Mouse (Mus musculus) bone marrow macrophage, adult 2 months (primary cell): ENCODE measurements at regions not wholly inside any gene's neighbourhood (a gene's known extent, or its start where the extent isn't known, plus 50 kb on each side); places are given as distances from the start of the nearest gene placed in this dataset.

Experiments used
- H3K27ac ChIP-seq: 2 replicates; pipeline ENCODE4 v1.5.1; 2012; ENCODE audit warnings: low read depth, low read length; ENCODE audit not compliant: insufficient read depth
- H3K4me1 ChIP-seq: 2 replicates; pipeline ENCODE4 v1.6.1; 2012; ENCODE audit warnings: low read length; ENCODE audit not compliant: control insufficient read depth, insufficient read depth
- H3K4me3 ChIP-seq: 2 replicates; pipeline ENCODE4 v1.5.1; 2012; ENCODE audit warnings: mild to moderate bottlenecking, low read length, moderate library complexity; ENCODE audit not compliant: insufficient read depth
- CTCF ChIP-seq: IDR thresholded peaks from 2 replicates; pipeline ENCODE4 v1.5.1; 2012; ENCODE audit warnings: low read depth, mild to moderate bottlenecking, low read length, moderate library complexity
- POLR2A ChIP-seq: IDR thresholded peaks from 2 replicates; pipeline ENCODE4 v1.6.1; 2012; ENCODE audit warnings: mild to moderate bottlenecking, low read depth, low read length, borderline replicate concordance

DNA sequence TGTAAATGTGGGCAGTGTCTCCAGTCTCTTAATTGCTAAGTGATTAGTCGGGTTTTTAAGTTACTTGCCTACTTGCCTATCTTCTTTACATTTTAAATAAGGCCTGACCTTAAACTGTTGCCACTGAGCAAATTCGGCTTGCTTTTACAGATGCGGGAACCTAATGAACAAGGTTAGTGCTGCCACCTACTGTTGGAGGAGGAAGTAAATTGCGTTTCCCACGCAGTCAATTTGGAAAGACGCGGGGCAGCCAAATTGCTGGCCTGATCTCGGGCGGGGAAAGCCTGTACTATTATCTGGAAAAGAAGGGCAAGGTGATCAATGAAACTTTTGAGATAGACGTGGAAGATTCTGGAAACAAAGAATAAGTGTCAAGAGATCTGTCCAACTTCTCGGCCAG lies 79.5 kb upstream of the Slc38a4 start:
- Histone ChIP-seq H3K4me1 (no peaks in the 10 kb centered on the region), H3K4me3 (no peak overlapping the region), H3K27ac (no peak overlapping the region)
- TF ChIP-seq CTCF (peak; percentile 29; the same call in 1 of the 2 replicates), POLR2A (no peak)

DNA sequence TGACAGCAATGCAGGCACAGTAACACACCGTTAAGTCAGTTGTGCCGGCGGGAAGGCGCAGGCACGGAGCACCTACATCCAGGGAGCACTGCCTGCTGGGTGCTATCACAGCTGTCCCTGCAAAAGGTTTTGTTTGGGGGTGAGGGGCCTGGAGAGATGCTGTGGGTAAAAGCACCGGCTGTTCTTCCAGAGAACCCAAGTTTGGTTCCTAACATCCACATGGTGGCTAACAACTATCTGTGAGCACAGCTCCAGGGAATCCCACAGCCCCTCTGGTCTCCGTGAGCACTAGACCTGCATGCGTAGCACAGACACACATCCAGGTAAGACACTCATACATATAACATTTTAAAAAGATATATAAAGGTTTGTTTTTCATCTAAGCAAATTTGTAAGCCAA lies 72.0 kb upstream of the Slc38a4 start:
- Histone ChIP-seq H3K27ac (no peak overlapping the region), H3K4me3 (no peak overlapping the region), H3K4me1 (no peaks in the 10 kb centered on the region)
- TF ChIP-seq CTCF (no peak), POLR2A (no peak)

DNA sequence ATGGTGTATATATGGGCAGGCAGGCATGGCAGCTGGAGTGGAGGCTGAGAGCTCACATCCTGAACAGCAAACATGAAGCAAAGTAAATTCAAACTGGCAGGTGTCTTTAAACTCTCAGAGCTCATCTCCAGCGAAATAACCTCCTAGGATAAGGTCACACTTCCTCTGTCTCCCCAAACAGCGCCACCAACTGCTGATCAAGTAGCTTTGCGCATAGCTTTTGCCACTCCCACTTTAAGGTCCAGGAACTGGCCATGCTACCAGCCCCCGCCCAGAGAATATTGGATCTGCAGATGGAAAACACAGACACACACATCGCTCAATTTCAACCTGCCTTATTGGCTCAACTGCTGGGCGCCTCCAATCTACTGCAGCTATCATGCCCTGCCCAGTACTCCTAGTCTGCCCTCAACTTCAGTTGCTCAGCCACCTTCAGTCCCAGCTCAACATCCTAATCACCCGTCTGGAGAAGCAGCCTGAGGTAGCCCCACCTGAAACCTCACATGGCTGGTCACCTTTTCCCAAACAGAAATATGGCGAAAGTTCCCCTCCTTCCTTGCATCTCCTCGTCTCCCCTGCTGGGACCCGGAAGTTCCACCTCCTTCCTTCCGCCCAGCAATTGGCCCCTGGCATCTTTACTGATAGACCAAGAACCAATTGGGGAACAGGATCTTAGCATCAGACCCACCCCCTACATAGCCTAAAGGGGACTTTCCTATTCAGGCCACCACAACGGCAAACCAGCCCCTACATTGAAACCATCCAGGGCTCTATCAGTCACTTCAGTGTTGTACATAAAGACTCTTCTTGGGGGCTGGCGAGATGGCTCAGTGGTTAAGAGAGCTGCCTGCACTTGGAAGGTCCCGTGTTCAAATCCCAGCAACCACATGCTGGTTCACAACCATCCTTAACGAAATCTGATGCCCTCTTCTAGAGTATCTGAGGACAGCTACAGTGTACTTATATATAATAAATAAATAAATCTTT lies 70.4 kb upstream of the Slc38a4 start:
- Histone ChIP-seq H3K4me3 (no peak overlapping the region), H3K4me1 (no peaks in the 10 kb centered on the region), H3K27ac (no peak overlapping the region)
- TF ChIP-seq CTCF = no peak
- no peak for TF ChIP-seq POLR2A

DNA sequence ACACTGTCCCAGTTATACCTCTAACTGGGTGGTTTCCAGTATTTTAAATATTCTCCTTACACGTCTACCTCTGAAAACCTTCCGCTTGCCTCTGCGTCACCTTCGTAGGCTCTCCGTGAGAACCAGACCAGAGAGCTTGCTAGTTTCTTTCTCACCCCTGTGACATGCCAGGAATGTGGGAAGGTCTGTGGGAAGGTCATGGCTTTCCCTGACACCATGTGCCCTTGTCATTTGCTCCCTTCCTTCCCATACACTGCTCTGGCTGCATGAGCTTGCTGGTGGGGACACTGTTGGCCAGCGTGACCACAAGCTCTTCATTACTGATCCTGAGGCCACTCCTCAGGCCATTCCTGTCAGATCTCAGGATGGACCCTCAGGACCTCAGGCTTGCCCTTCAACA lies 66.5 kb upstream of the Slc38a4 start:
- Histone ChIP-seq H3K4me3 (no peak overlapping the region), H3K27ac (no peak overlapping the region), H3K4me1 (no peaks in the 10 kb centered on the region)
- no peak for TF ChIP-seq CTCF
- no peak for TF ChIP-seq POLR2A

DNA sequence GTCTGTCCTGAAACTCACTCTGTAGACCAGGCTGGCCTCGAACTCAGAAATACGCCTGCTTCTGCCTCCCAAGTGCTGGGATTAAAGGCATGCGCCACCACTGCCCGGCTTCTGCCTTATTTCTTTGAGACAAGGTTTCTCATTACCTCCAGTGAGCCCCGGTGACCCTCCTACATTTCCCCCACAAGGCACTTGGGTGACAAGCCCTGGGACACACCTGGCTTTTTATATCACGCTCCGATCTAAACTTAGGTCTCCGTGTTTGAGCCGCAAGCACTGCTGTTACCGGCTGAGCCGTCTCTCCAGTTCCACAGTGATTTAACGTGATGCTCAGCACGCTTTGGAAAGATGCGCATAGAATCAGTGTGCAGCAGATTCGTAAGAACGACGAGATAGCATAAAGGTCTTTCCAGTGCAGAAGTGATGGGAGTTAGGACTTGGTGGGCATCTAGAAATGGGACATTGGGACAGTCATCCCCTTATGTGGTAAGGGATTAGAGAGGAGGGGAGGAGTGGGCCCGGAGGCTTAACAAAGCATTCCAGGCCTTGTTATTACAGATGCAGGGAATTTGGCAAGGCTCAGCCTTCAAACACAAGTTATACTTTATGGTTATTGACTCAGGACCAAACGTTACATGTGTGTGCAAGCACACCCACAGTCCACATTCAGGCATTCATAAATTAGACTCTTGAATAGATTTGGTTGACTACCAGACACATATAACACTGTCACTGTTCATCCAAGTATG lies 56.9 kb upstream of the Slc38a4 start:
- H3K4me3 ChIP-seq = no peak overlapping the region
- no peak overlapping the region for H3K27ac ChIP-seq
- no peaks in the 10 kb centered on the region for H3K4me1 ChIP-seq
- no peak for TF ChIP-seq POLR2A
- TF ChIP-seq CTCF = no peak

DNA sequence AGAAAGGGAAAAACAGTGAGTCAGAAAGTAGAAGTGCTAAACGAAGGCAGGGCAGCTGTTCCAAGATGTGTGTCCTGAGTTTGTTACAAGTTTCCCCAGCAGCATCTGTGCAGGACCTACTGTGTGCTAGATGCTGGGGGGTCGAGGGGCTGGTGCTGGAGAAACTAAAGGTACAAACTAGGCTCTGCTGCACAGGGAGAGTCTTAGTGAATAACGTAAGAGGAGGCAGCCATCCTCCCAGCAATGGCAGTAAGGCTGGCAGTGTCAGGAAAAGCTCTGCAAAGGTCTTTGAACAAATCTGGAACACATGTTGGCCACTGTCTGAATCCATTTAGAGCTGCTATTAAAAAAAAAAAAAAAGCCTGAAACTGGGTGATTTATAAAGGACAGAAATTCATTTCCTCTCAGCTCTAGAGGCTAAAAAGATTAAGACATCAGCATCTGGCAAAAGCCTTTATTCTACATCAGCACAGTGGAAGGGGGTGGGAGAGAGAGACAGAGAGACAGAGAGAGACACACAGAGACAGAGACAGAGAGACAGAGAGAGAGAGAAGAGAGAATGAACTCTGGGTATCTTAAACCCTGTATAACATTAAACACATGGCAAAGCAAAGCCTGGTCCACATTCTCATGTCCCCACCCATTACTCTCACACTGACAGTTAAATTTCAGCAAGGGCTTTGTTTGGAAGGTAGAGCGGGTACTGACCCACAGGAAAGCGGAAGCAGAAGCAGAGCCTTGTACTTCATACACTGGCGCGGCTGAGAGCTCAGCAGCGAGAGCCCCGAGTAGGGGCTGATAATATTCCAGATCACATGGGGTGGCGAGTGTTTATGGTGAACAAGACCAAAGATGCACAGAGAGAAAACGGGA lies 55.8 kb upstream of the Slc38a4 start:
- no peak for TF ChIP-seq POLR2A
- TF ChIP-seq CTCF = no peak
- Histone ChIP-seq H3K4me3 (no peak overlapping the region), H3K27ac (no peak overlapping the region), H3K4me1 (no peaks in the 10 kb centered on the region)

DNA sequence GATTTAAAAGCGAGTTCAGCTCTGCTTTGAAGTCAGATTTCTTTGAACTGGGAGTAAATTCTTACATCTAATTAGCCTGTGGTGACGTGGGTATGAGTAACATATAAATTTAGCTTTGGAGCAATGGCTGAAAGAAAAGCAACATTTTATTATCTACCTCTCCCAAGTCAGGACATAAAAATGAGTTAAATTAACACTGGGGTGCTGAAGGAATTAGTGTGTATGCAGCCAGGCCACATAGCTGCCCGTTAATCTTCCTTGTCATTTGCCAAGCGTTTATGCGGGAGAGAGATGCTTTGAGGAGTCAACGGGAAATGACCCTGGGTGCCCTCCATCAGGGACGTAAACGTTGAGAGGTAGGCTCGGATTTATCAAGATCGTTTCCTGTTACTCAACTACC lies 52.0 kb upstream of the Slc38a4 start:
- Histone ChIP-seq H3K4me3 (no peak overlapping the region), H3K27ac (no peak overlapping the region), H3K4me1 (no peaks in the 10 kb centered on the region)
- no peak for TF ChIP-seq POLR2A
- no peak for TF ChIP-seq CTCF

DNA sequence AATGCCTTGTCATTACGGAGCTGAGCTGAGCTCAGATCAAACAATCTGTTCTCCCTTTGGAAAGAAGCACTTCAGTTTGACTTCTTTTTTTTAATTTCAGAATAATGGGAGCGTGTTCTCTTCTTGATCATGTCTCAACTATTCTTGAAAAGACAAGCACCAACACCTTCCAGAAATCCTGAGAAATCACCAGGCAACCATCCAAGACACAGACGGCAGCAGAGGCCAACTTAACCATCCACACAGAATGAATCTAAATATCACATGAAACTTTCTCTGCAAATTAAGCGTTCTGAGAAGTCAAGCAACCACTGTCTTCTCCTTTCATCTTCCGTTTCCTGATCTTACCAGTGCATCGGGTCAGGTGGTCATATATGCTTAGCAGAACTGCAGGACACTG lies 50.8 kb upstream of the Slc38a4 start:
- no peak for TF ChIP-seq POLR2A
- Histone ChIP-seq H3K4me3 (no peak overlapping the region), H3K27ac (no peak overlapping the region), H3K4me1 (no peaks in the 10 kb centered on the region)
